Mouse (Mus musculus) kidney, adult 2 months (tissue): Measurements from ENCODE around the gene Ccdc150. TPM values are rescaled to one million over a fixed set of nuclear protein-coding genes. Genes with fewer than 3 reads are reported as not detected.

Source experiments
- DNase-seq: peaks from one replicate; pipeline ENCODE4 v3.0.0; 2021
- H3K27ac ChIP-seq: fragments of 200-500 bp; 2 replicates; pipeline ENCODE4 v1.5.1; 2012; ENCODE audit warnings: low read depth, low read length, control low read depth, inconsistent platforms; ENCODE audit not compliant: insufficient read depth
- H3K27me3 ChIP-seq: fragments of 200-500 bp; replicated peaks from 2 replicates; pipeline ENCODE4 v1.6.1; 2012; ENCODE audit warnings: mild to moderate bottlenecking, moderate library complexity, low read length, inconsistent platforms; ENCODE audit not compliant: control insufficient read depth, insufficient read depth
- H3K36me3 ChIP-seq: fragments of 200-500 bp; 2 replicates; pipeline ENCODE4 v1.6.1; 2012; ENCODE audit warnings: mild to moderate bottlenecking, moderate library complexity, low read length, inconsistent platforms; ENCODE audit not compliant: control insufficient read depth, insufficient read depth
- H3K4me1 ChIP-seq: fragments of 200-500 bp; 2 replicates; pipeline ENCODE4 v1.6.1; 2011; ENCODE audit warnings: low read length; ENCODE audit not compliant: control insufficient read depth, insufficient read depth
- H3K4me3 ChIP-seq: fragments of 200-500 bp; 2 replicates; pipeline ENCODE4 v1.5.1; 2011; ENCODE audit warnings: mild to moderate bottlenecking, low read depth, low read length, control low read depth; ENCODE audit not compliant: insufficient read depth
- CTCF ChIP-seq: fragments of 200-500 bp; conservative IDR thresholded peaks from 2 replicates; pipeline ENCODE4 v1.5.1; 2011; ENCODE audit warnings: low read depth, mild to moderate bottlenecking, control low read depth, low read length, moderate library complexity, mixed read lengths; ENCODE audit not compliant: insufficient read depth, insufficient read length
- POLR2A ChIP-seq: fragments of 200-500 bp; IDR thresholded peaks from one replicate; pipeline ENCODE4 v1.6.1; 2011; ENCODE audit warnings: low read depth, low read length, control low read depth
- WGBS: fragments of 180-500 bp; shearing (Covaris S2); methylation state at CpG from one replicate; pipeline ENCODE4 v1.1.7; 2018; 5-methylcytosine and 5-hydroxymethylcytosine counted together
- polyA plus RNA-seq: library from polyadenylated mRNA; depleted of rRNA; stranded (reverse); fragments of >200 nt; gene quantifications from 2 replicates; pipeline ENCODE4 v1.2.3, GENCODE M21; 2012; rRNA removed

Ccdc150 gene
- polyA plus RNA-seq, 1 experiment: not detected

DNA sequence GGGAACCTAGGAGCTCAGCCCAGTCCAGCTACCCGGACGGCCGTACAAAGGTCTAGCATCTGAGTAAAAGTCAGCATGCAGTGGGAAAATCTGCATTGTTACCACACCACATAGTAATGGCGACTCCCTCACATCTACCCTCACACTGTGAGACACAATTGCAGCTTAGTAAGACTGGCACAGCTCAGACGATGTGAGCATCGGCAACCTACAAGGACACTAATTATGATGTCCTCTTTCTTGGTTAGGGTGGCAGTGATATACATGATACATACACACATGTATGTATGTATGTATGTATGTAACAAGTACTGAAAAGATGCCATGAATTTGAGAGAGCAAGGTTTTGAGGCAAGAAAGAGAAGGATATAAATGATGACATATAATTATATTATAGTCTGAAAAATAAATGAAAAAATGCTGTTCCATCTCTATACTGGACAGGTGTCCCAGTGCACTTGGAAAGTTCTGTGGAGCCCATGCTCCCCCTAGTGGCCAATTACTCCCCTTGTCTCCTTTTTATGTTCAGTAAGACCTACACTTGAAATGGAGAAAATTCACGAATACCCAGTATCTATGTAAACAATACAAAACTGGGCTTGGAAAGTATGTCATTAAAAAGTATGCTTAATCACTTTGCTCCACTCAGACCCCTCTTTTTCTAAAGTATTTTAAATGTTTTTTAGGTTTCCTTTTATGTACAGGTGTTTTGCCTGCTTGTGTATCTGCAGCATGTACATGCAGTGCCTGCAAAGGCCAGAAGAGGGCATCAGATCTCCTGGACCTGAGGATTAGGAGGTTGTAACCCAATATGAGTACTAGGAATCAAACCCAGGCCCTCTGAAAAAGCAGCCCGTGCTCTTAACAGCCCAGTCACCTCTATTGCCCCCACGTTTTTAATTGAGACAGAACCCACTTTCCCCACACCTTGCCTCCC, 130.8 kb downstream of the Ccdc150 start:
- H3K27ac ChIP-seq: no peak overlapping the region
- TF ChIP-seq POLR2A (no peak), CTCF (peak; percentile 58)
- WGBS: 83% methylated on average over 9 of the region's 9 CpGs
- peak; percentile 67 for DNase-seq
- no peaks in the 10 kb centered on the region for H3K4me1 ChIP-seq
- no peaks in the 10 kb centered on the region for H3K36me3 ChIP-seq
- H3K4me3 ChIP-seq: no peak overlapping the region
- H3K27me3 ChIP-seq: no peaks in the 10 kb centered on the region

DNA sequence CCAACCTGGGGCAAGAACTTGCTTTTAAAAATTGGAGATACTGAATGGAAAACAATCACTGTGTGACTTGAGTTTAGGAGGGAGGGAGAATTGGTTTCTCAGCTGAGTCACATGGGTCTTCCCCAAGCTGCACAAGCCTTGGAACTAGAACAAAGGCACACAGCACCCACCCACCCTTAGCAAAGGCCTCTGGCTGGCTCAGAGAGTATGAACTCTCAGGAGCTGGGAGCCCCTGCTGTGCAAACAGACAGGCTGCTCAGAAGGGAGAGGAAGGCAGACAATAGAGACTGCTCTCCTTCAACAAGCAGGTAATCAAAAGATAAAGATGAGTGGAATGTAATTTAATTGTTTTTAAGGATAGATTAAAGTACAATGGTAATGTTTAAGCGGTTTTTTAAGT, 133.7 kb downstream of the Ccdc150 start:
- WGBS: 57% methylated on average over 1 of the region's 1 CpGs

DNA sequence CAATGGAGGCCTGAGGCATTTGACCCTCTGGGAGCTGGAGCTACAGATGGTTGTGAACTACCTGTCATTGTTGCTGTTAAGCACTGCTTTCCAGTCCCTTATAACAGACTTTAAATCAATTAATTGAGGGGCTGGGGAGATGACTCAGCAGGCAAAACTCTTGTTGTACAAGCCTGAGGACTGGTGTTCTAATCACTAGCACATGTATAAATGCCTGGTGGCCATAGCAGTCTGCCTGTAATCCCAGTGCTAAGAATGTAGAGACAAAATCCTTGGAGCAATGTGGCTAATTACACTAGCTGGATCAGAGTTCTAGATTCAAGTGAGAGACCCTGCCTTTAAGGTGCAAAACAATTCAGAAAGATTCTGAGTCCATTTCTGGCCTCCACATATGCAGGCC, 152.3 kb downstream of the Ccdc150 start:
- Histone ChIP-seq H3K4me1 (no peaks in the 10 kb centered on the region), H3K36me3 (peaks cover 11% of the 10 kb centered on the region), H3K4me3 (no peak overlapping the region), H3K27ac (no peak overlapping the region), H3K27me3 (no peaks in the 10 kb centered on the region)
- TF ChIP-seq CTCF (no peak), POLR2A (no peak)
- no peak for DNase-seq

More for the DNA sequence above, 133.7 kb downstream of the Ccdc150 start:
- no peak for DNase-seq
- Histone ChIP-seq H3K27ac (no peak overlapping the region), H3K27me3 (no peaks in the 10 kb centered on the region), H3K4me1 (no peaks in the 10 kb centered on the region), H3K36me3 (no peaks in the 10 kb centered on the region), H3K4me3 (no peak overlapping the region)
- no peak for TF ChIP-seq CTCF
- TF ChIP-seq POLR2A: no peak

Other genes with a start within 250 kb of the Ccdc150 start
- gene Hecw2, start 55.5 kb upstream of the Ccdc150 start, polyA plus RNA-seq: 3.9 and 6.6 TPM in 2 replicates
- gene Gtf3c3, start 188.3 kb downstream of the Ccdc150 start, polyA plus RNA-seq: 4.8 and 5.4 TPM in 2 replicates